Mouse (Mus musculus): ENCODE results near the gene Slc25a35.

DNA sequence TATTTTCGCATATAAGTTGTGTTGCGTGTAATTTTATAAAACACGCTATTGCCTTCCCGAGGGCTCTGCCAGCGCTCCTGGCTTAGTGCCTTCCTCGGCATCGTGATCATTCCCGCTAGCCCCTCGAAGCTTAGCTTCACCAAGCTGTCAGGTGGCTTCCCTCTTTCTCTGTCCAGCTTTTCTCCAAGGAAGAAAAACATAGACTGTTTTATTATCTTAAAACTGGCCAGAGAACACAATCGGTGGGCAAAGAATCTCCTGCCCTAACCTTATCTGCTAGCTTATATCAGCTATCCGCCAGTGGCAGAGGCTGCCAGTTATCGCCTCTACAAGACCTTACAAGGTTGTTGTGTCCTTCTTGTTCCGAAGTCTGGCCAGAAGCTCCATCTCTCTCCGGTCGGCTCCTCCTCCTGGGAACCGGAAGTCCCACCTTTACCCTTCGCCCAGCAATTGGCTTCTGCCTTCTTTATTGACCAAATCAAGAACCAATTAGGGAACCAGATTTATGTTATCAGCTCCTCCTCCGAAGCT lies 44.2 kb downstream of the Slc25a35 start:
- TF ChIP-seq POLR2A (IDR thresholded peaks at IDR 0.05; ENCODE audit: low read depth, low read length) (peak; percentile 91), CTCF (conservative IDR thresholded peaks at IDR 0.05; ENCODE audit: insufficient read depth, insufficient read length, low read depth, low read length) (no peak)
